Mouse (Mus musculus) hindbrain, embryonic 11.5 days (tissue): ENCODE measurements around the gene Pxt1. TPM values are rescaled to one million over a fixed set of nuclear protein-coding genes. Genes with fewer than 3 reads are reported as not detected.

Source experiments
- ATAC-seq: fragments of 200-750 bp; cut with Nextera tagmentation; 2 replicates; pipeline ENCODE4 v1.8.0; 2017; ENCODE audit warnings: mild to moderate bottlenecking, moderate TSS enrichment, moderate library complexity; ENCODE audit not compliant: low FRiP score
- DNase-seq: peaks from one replicate; pipeline ENCODE4 v3.0.0-alpha.2; 2015; ENCODE audit warnings: low spot score
- H3K27ac ChIP-seq: fragments of 300-500 bp; sonication (generic); 2 replicates; pipeline ENCODE4 v1.5.1; 2014; ENCODE audit warnings: mild to moderate bottlenecking, low read depth, low read length
- H3K27me3 ChIP-seq: fragments of 300-500 bp; sonication (generic); 2 replicates; pipeline ENCODE4 v1.6.1; 2014; ENCODE audit warnings: mild to moderate bottlenecking, low read length, moderate library complexity, mixed read lengths; ENCODE audit not compliant: control insufficient read depth, insufficient read depth
- H3K36me3 ChIP-seq: fragments of 300-500 bp; sonication (generic); 2 replicates; pipeline ENCODE4 v1.6.1; 2014; ENCODE audit warnings: mild to moderate bottlenecking, low read length, moderate library complexity, mixed read lengths; ENCODE audit not compliant: control insufficient read depth, insufficient read depth
- H3K4me1 ChIP-seq: fragments of 300-500 bp; sonication (generic); replicated peaks from 2 replicates; pipeline ENCODE4 v1.6.1; 2014; ENCODE audit warnings: low read length, mixed read lengths; ENCODE audit not compliant: control insufficient read depth, insufficient read depth
- H3K4me2 ChIP-seq: fragments of 300-500 bp; sonication (generic); replicated peaks from 2 replicates; pipeline ENCODE4 v1.6.1; 2014; ENCODE audit warnings: mild to moderate bottlenecking, low read depth, low read length
- H3K4me3 ChIP-seq: fragments of 300-500 bp; sonication (generic); 2 replicates; pipeline ENCODE4 v1.5.1; 2014; ENCODE audit warnings: low read depth, low read length
- H3K9ac ChIP-seq: fragments of 300-500 bp; sonication (generic); 2 replicates; pipeline ENCODE4 v1.6.1; 2014; ENCODE audit warnings: low read depth, low read length
- H3K9me3 ChIP-seq: fragments of 300-500 bp; sonication (generic); 2 replicates; pipeline ENCODE4 v1.6.1; 2016; ENCODE audit warnings: low read length; ENCODE audit not compliant: control insufficient read depth
- WGBS: fragments of 180-500 bp; shearing (Covaris S2); extraction: QIAGEN DNeasy Blood & Tissue Kit; methylation state at CpG from one replicate; pipeline ENCODE4 v1.1.7; 2014; 5-methylcytosine and 5-hydroxymethylcytosine counted together
- polyA plus RNA-seq: library from polyadenylated mRNA; unstranded; fragments of >200 nt; fragmentation: Nextera tagmentation; extraction: Ambion mirVana; gene quantifications from 2 replicates; pipeline ENCODE4 v1.2.1, GENCODE M21; 2014

Pxt1 gene
- polyA plus RNA-seq, 1 experiment from 2014 or later: 0.34 TPM

GRCm38 (mm10) chr17:28936622-28937345 lies 6.9 kb downstream of the Pxt1 start:
- Histone ChIP-seq H3K36me3 (no peaks in the 10 kb centered on the region), H3K27me3 (no peaks in the 10 kb centered on the region), H3K9ac (no peak overlapping the region), H3K4me2 (no peak overlapping the region), H3K27ac (no peak overlapping the region), H3K4me1 (no peaks in the 10 kb centered on the region), H3K4me3 (no peak overlapping the region), H3K9me3 (no peaks in the 10 kb centered on the region)
- 79% methylated on average over 10 of the region's 10 CpGs for WGBS
- DNase-seq (peak; percentile 46), ATAC-seq (no peak)

- Histone ChIP-seq H3K4me1 (no peaks in the 10 kb centered on the region), H3K27me3 (no peaks in the 10 kb centered on the region), H3K4me3 (no peak overlapping the region), H3K9me3 (no peaks in the 10 kb centered on the region), H3K36me3 (no peaks in the 10 kb centered on the region), H3K4me2 (no peak overlapping the region), H3K9ac (no peak overlapping the region), H3K27ac (no peak overlapping the region)
- DNase-seq: no peak
- no peak for ATAC-seq
- WGBS: 97% methylated on average over 7 of the region's 7 CpGs
Observed at GRCm38 (mm10) chr17:28936133-28936532, 7.5 kb downstream of the Pxt1 start.

- Histone ChIP-seq H3K27me3 (no peaks in the 10 kb centered on the region), H3K36me3 (no peaks in the 10 kb centered on the region), H3K4me1 (peaks cover 5% of the 10 kb centered on the region; the same call in 1 of the 2 replicates), H3K4me3 (no peak overlapping the region), H3K9me3 (no peaks in the 10 kb centered on the region), H3K27ac (no peak overlapping the region), H3K4me2 (no peak overlapping the region), H3K9ac (no peak overlapping the region)
- no peak for ATAC-seq
- no peak for DNase-seq
- WGBS: 74% methylated on average over 19 of the region's 19 CpGs
Observed at GRCm38 (mm10) chr17:28934120-28934916, 9.3 kb downstream of the Pxt1 start.

GRCm38 (mm10) chr17:28932274-28932673 lies 11.4 kb downstream of the Pxt1 start:
- H3K27me3 ChIP-seq: no peaks in the 10 kb centered on the region
- H3K9me3 ChIP-seq: no peaks in the 10 kb centered on the region
- no peak overlapping the region for H3K4me2 ChIP-seq
- no peak overlapping the region for H3K4me3 ChIP-seq
- H3K9ac ChIP-seq: no peak overlapping the region
- DNase-seq (no peak), ATAC-seq (no peak)
- H3K27ac ChIP-seq: no peak overlapping the region
- H3K4me1 ChIP-seq: peaks cover 5% of the 10 kb centered on the region; the same call in 1 of the 2 replicates
- H3K36me3 ChIP-seq: no peaks in the 10 kb centered on the region
- 82% methylated on average over 4 of the region's 4 CpGs for WGBS

GRCm38 (mm10) chr17:28931436-28932211 lies 12.0 kb downstream of the Pxt1 start:
- 91% methylated on average over 18 of the region's 18 CpGs for WGBS
- peaks cover 5% of the 10 kb centered on the region; the same call in 1 of the 2 replicates for H3K4me1 ChIP-seq
- H3K36me3 ChIP-seq: no peaks in the 10 kb centered on the region
- H3K4me3 ChIP-seq: no peak overlapping the region
- H3K4me2 ChIP-seq: no peak overlapping the region
- ATAC-seq: no peak
- no peaks in the 10 kb centered on the region for H3K9me3 ChIP-seq
- no peak for DNase-seq
- H3K9ac ChIP-seq: no peak overlapping the region
- 0 out of 2 replicates have a peak overlapping the region, but pooled peaks have one; percentile 13 for H3K27ac ChIP-seq
- no peaks in the 10 kb centered on the region for H3K27me3 ChIP-seq

- Histone ChIP-seq H3K9ac (peak overlapping the region; percentile 40; the same call in 1 of the 2 replicates), H3K4me3 (no peak overlapping the region), H3K27me3 (no peaks in the 10 kb centered on the region), H3K4me2 (peak overlapping the region; percentile 23; the same call in 1 of the 2 replicates), H3K36me3 (no peaks in the 10 kb centered on the region), H3K27ac (peak overlapping the region; percentile 68), H3K9me3 (no peaks in the 10 kb centered on the region), H3K4me1 (peaks cover 5% of the 10 kb centered on the region; the same call in 1 of the 2 replicates)
- ATAC-seq (peak; percentile 81), DNase-seq (peak; percentile 70)
- 34% methylated on average over 14 of the region's 14 CpGs for WGBS
Observed at GRCm38 (mm10) chr17:28930392-28931074, 13.1 kb downstream of the Pxt1 start.

GRCm38 (mm10) chr17:28929369-28929768 lies 14.3 kb downstream of the Pxt1 start:
- no peak overlapping the region for H3K27ac ChIP-seq
- peaks cover 5% of the 10 kb centered on the region; the same call in 1 of the 2 replicates for H3K4me1 ChIP-seq
- H3K4me3 ChIP-seq: no peak overlapping the region
- no peaks in the 10 kb centered on the region for H3K36me3 ChIP-seq
- ATAC-seq (no peak), DNase-seq (no peak)
- no peaks in the 10 kb centered on the region for H3K27me3 ChIP-seq
- H3K9me3 ChIP-seq: no peaks in the 10 kb centered on the region
- H3K4me2 ChIP-seq: no peak overlapping the region
- H3K9ac ChIP-seq: no peak overlapping the region
- WGBS: 96% methylated on average over 4 of the region's 4 CpGs

GRCm38 (mm10) chr17:28928004-28928403 lies 15.6 kb downstream of the Pxt1 start:
- Histone ChIP-seq H3K4me3 (no peak overlapping the region), H3K27ac (no peak overlapping the region), H3K4me2 (no peak overlapping the region), H3K27me3 (no peaks in the 10 kb centered on the region), H3K9ac (no peak overlapping the region), H3K36me3 (no peaks in the 10 kb centered on the region), H3K4me1 (peaks cover 5% of the 10 kb centered on the region; the same call in 1 of the 2 replicates), H3K9me3 (no peaks in the 10 kb centered on the region)
- ATAC-seq (no peak), DNase-seq (no peak)
- 85% methylated on average over 9 of the region's 9 CpGs for WGBS
